In genomic region chr3:29619586-29619985, GRCm38 (mm10) we compare ENCODE assay signal across 18 mouse cellular contexts.
DNase-seq lines count a peak whose midpoint lies in the region; TF ChIP-seq lines count a peak whose summit lies in the region.
"Had no signal": no experiment of that assay in that cellular context is flagged by ENCODE, and none has a peak within 500 bp of the region (broad histone marks: within the 10 kb centered on the region; RNA-seq: fewer than 3 reads in every experiment).

No protein-coding gene starts in this region.

- DNase-seq in layer of hippocampus, adult 2 months (ENCODE audit: low spot score in 2 of 2), result peak; percentile 47 to 51
- no peak for DNase-seq in layer of hippocampus, postnatal 10 days (ENCODE audit: low spot score in 2 of 2)
- peak; percentile 28 for DNase-seq in layer of hippocampus, adult 9-11 months
- no peak for DNase-seq in layer of hippocampus, adult 8-10 months (ENCODE audit: low spot score in 2 of 2)
- no peak for DNase-seq in urinary bladder, postnatal 36 days (ENCODE audit: low spot score in 2 of 2)
- DNase-seq: adrenal gland, adult 2 months; adrenal gland, postnatal 10 days; adrenal gland, postnatal 25 days; cerebellum, adult 11-12 months; cerebellum, adult 2 months; cerebellum, adult 9-10 months; cerebellum, postnatal 10 days; cerebellum, postnatal 25 days; forebrain, postnatal 0 days had no signal

- no peak overlapping the region for H3K4me3 ChIP-seq in layer of hippocampus, adult 2 months
- H3K4me3 ChIP-seq: embryonic facial prominence, embryonic 10.5 days; embryonic facial prominence, embryonic 12.5 days; forebrain, embryonic 13.5 days; forebrain, embryonic 15.5 days had no signal

- H3K27ac ChIP-seq in layer of hippocampus, adult 2 months, result no peak overlapping the region
- H3K27ac ChIP-seq: embryonic facial prominence, embryonic 10.5 days; embryonic facial prominence, embryonic 12.5 days; forebrain, embryonic 13.5 days; forebrain, embryonic 15.5 days had no signal

- no peak for TF ChIP-seq CTCF in layer of hippocampus, adult 2 months (conservative IDR thresholded peaks at IDR 0.05)

Comparison
In these comparisons a context has a peak if more than half of its experiments do, and no peak if none do; other contexts are left out.
1. DNase-seq: peak in layer of hippocampus, adult 2 months (2 of 2) and layer of hippocampus, adult 9-11 months (single experiment); none in layer of hippocampus, postnatal 10 days (0 of 2), layer of hippocampus, adult 8-10 months (0 of 2) and urinary bladder, postnatal 36 days (0 of 2).